10 mouse cellular contexts compared by ENCODE assay signal in genomic region chr8:70701982-70702841, GRCm38 (mm10). TPM values are rescaled to one million over a fixed set of nuclear protein-coding genes. Genes with fewer than 3 reads are reported as not detected.
DNase-seq lines count a peak whose midpoint lies in the region; ATAC-seq lines count a peak whose summit lies in the region.
"Had no signal": no experiment of that assay in that cellular context is flagged by ENCODE, and none has a peak within 500 bp of the region (broad histone marks: within the 10 kb centered on the region; RNA-seq: fewer than 3 reads in every experiment).

No protein-coding gene starts in this region.

- no peak for DNase-seq in cerebellum, postnatal 36 days
- no peak for DNase-seq in thymus, postnatal 4 days
- DNase-seq: right cerebral cortex, postnatal 4 days had no signal

- peaks cover 11% of the 10 kb centered on the region for H3K36me3 ChIP-seq in megakaryocyte, embryonic 14.5 days (replicated peaks; ENCODE audit: low read length)
- no peaks in the 10 kb centered on the region for H3K36me3 ChIP-seq in forebrain, embryonic 16.5 days (ENCODE audit: control insufficient read depth, insufficient read depth)
- no peaks in the 10 kb centered on the region for H3K36me3 ChIP-seq in intestine, embryonic 16.5 days (ENCODE audit: control insufficient read depth, insufficient read depth, low read length)
- H3K36me3 ChIP-seq in stomach, embryonic 15.5 days, result peaks cover 7% of the 10 kb centered on the region; the same call in 1 of the 2 replicates
- H3K36me3 ChIP-seq: liver, embryonic 15.5 days had no signal

- H3K9me3 ChIP-seq in megakaryocyte, embryonic 14.5 days, result peaks cover 4% of the 10 kb centered on the region; the same call in 1 of the 2 replicates
- H3K9me3 ChIP-seq in forebrain, embryonic 16.5 days (ENCODE audit: control insufficient read depth, low read length), result no peaks in the 10 kb centered on the region
- H3K9me3 ChIP-seq in intestine, embryonic 16.5 days (ENCODE audit: control insufficient read depth, low read length), result no peaks in the 10 kb centered on the region
- no peaks in the 10 kb centered on the region for H3K9me3 ChIP-seq in stomach, embryonic 15.5 days
- H3K9me3 ChIP-seq: liver, embryonic 15.5 days had no signal

- H3K4me2 ChIP-seq in forebrain, embryonic 16.5 days (ENCODE audit: low read length), result peak overlapping the region; percentile 80
- H3K4me2 ChIP-seq in intestine, embryonic 16.5 days (ENCODE audit: low read depth, low read length), result no peak overlapping the region; the same call in 1 of the 2 replicates
- peak overlapping the region; percentile 55; the same call in 1 of the 2 replicates for H3K4me2 ChIP-seq in stomach, embryonic 15.5 days

- WGBS in forebrain, embryonic 16.5 days, result 82% methylated on average over 2 of the region's 2 CpGs
- WGBS in intestine, embryonic 16.5 days, result 67% methylated on average over 2 of the region's 2 CpGs
- 77% methylated on average over 2 of the region's 2 CpGs for WGBS in stomach, embryonic 15.5 days

- no peak overlapping the region for H3K27ac ChIP-seq in forebrain, embryonic 16.5 days (ENCODE audit: low read length)
- peak overlapping the region; percentile 31; the same call in 1 of the 2 replicates for H3K27ac ChIP-seq in intestine, embryonic 16.5 days (ENCODE audit: low read length)
- no peak overlapping the region for H3K27ac ChIP-seq in stomach, embryonic 15.5 days

- peaks cover 5% of the 10 kb centered on the region for H3K27me3 ChIP-seq in megakaryocyte, embryonic 14.5 days (replicated peaks)
- H3K27me3 ChIP-seq in forebrain, embryonic 16.5 days (replicated peaks; ENCODE audit: control insufficient read depth, insufficient read depth, low read length), result no peaks in the 10 kb centered on the region
- no peaks in the 10 kb centered on the region for H3K27me3 ChIP-seq in intestine, embryonic 16.5 days (replicated peaks; ENCODE audit: control insufficient read depth, insufficient read depth, low read length)
- no peaks in the 10 kb centered on the region for H3K27me3 ChIP-seq in stomach, embryonic 15.5 days (replicated peaks)

- no peak overlapping the region; the same call in 1 of the 2 replicates for H3K9ac ChIP-seq in forebrain, embryonic 16.5 days (replicated peaks; ENCODE audit: low read depth, low read length)
- H3K9ac ChIP-seq in intestine, embryonic 16.5 days (ENCODE audit: low read depth, low read length), result no peak overlapping the region
- H3K9ac ChIP-seq in stomach, embryonic 15.5 days, result no peak overlapping the region

- peak overlapping the region; percentile 98 for H3K4me3 ChIP-seq in megakaryocyte, embryonic 14.5 days (replicated peaks)
- no peak overlapping the region; the same call in 1 of the 2 replicates for H3K4me3 ChIP-seq in forebrain, embryonic 16.5 days (replicated peaks; ENCODE audit: low read length)
- H3K4me3 ChIP-seq in intestine, embryonic 16.5 days (ENCODE audit: low read length), result peak overlapping the region; percentile 91; the same call in 1 of the 2 replicates
- H3K4me3 ChIP-seq in stomach, embryonic 15.5 days (replicated peaks), result no peak overlapping the region; the same call in 1 of the 2 replicates

- no peak for ATAC-seq in megakaryocyte, adult 5-6 weeks (ENCODE audit: poor library complexity, severe bottlenecking)
- ATAC-seq in forebrain, embryonic 16.5 days, result no peak
- ATAC-seq in intestine, embryonic 16.5 days, result no peak
- ATAC-seq in stomach, embryonic 15.5 days (ENCODE audit: insufficient read depth, low FRiP score, low read depth), result no peak

- peaks cover 49% of the 10 kb centered on the region for H3K4me1 ChIP-seq in megakaryocyte, embryonic 14.5 days
- H3K4me1 ChIP-seq in forebrain, embryonic 16.5 days (replicated peaks; ENCODE audit: control insufficient read depth, insufficient read depth, low read length), result peaks cover 31% of the 10 kb centered on the region
- H3K4me1 ChIP-seq in intestine, embryonic 16.5 days (ENCODE audit: control insufficient read depth, insufficient read depth, low read length), result peaks cover 27% of the 10 kb centered on the region
- peaks cover 17% of the 10 kb centered on the region for H3K4me1 ChIP-seq in stomach, embryonic 15.5 days

RNA-seq across cellular contexts. Expression of gene Iqcn, which starts 1.0 kb away (rescaled TPM):
- polyA plus RNA-seq in megakaryocyte, embryonic 14.5 days (2012; ENCODE audit: insufficient read depth, low replicate concordance), result not detected in 2 replicates
- 0.11 and 0.27 TPM in 2 replicates for total RNA-seq in megakaryocyte, adult 5-6 weeks (2015)
- 0.04 TPM in 1 of 2 replicates, not detected in the other for total RNA-seq in megakaryocyte, adult 5-6 weeks (2017)
- 0.11 and 0.14 TPM in 2 replicates for polyA plus RNA-seq in forebrain, embryonic 16.5 days (2015; fragmentation: Nextera tagmentation; extraction: Ambion mirVana)
- not detected in 2 replicates for polyA plus RNA-seq in intestine, embryonic 16.5 days (2015; fragmentation: Nextera tagmentation; extraction: Ambion mirVana)
- 0.04 TPM in 1 of 2 replicates, not detected in the other for polyA plus RNA-seq in stomach, embryonic 15.5 days (2015; fragmentation: Nextera tagmentation; extraction: Ambion mirVana)

RNA-seq across cellular contexts. Expression of gene Jund, which starts 3.5 kb away (rescaled TPM):
- 972 and 2,520 TPM in 2 replicates for polyA plus RNA-seq in megakaryocyte, embryonic 14.5 days (2012; ENCODE audit: insufficient read depth, low replicate concordance)
- total RNA-seq in megakaryocyte, adult 5-6 weeks (2015), result 26.7 and 44.1 TPM in 2 replicates
- total RNA-seq in megakaryocyte, adult 5-6 weeks (2017), result 24.0 and 28.9 TPM in 2 replicates
- 54.6 and 57.7 TPM in 2 replicates for polyA plus RNA-seq in forebrain, embryonic 16.5 days (2015; fragmentation: Nextera tagmentation; extraction: Ambion mirVana)
- polyA plus RNA-seq in intestine, embryonic 16.5 days (2015; fragmentation: Nextera tagmentation; extraction: Ambion mirVana), result 37.3 and 52.2 TPM in 2 replicates
- 84.4 and 84.6 TPM in 2 replicates for polyA plus RNA-seq in stomach, embryonic 15.5 days (2015; fragmentation: Nextera tagmentation; extraction: Ambion mirVana)

RNA-seq across cellular contexts. Expression of gene Gm3336, which starts 16.1 kb away (rescaled TPM):
- polyA plus RNA-seq in megakaryocyte, embryonic 14.5 days (2012; ENCODE audit: insufficient read depth, low replicate concordance), result 0.26 TPM in 1 of 2 replicates, not detected in the other
- not detected in 2 replicates for total RNA-seq in megakaryocyte, adult 5-6 weeks (2015)
- total RNA-seq in megakaryocyte, adult 5-6 weeks (2017), result not detected in 2 replicates
- polyA plus RNA-seq in forebrain, embryonic 16.5 days (2015; fragmentation: Nextera tagmentation; extraction: Ambion mirVana), result not detected in 2 replicates
- polyA plus RNA-seq in intestine, embryonic 16.5 days (2015; fragmentation: Nextera tagmentation; extraction: Ambion mirVana), result 3.3 and 4.1 TPM in 2 replicates
- 1.1 and 1.9 TPM in 2 replicates for polyA plus RNA-seq in stomach, embryonic 15.5 days (2015; fragmentation: Nextera tagmentation; extraction: Ambion mirVana)
- total RNA-seq: adrenal gland, postnatal 25 days had no signal

RNA-seq across cellular contexts. Expression of gene Pde4c, which starts 21.3 kb away (rescaled TPM):
- polyA plus RNA-seq in megakaryocyte, embryonic 14.5 days (2012; ENCODE audit: insufficient read depth, low replicate concordance), result 0.03 TPM in 1 of 2 replicates, not detected in the other
- total RNA-seq in megakaryocyte, adult 5-6 weeks (2015), result not detected in 2 replicates
- not detected in 2 replicates for total RNA-seq in megakaryocyte, adult 5-6 weeks (2017)
- polyA plus RNA-seq in forebrain, embryonic 16.5 days (2015; fragmentation: Nextera tagmentation; extraction: Ambion mirVana), result 0.12 and 0.54 TPM in 2 replicates
- polyA plus RNA-seq in intestine, embryonic 16.5 days (2015; fragmentation: Nextera tagmentation; extraction: Ambion mirVana), result 0.28 and 0.64 TPM in 2 replicates
- polyA plus RNA-seq in stomach, embryonic 15.5 days (2015; fragmentation: Nextera tagmentation; extraction: Ambion mirVana), result 0.45 and 0.50 TPM in 2 replicates

RNA-seq across cellular contexts. Expression of gene Lsm4, which starts 29.2 kb away (rescaled TPM):
- polyA plus RNA-seq in megakaryocyte, embryonic 14.5 days (2012; ENCODE audit: insufficient read depth, low replicate concordance), result 103 and 569 TPM in 2 replicates
- total RNA-seq in megakaryocyte, adult 5-6 weeks (2015), result 82.1 and 84.4 TPM in 2 replicates
- 106 and 151 TPM in 2 replicates for total RNA-seq in megakaryocyte, adult 5-6 weeks (2017)
- 166 and 168 TPM in 2 replicates for polyA plus RNA-seq in forebrain, embryonic 16.5 days (2015; fragmentation: Nextera tagmentation; extraction: Ambion mirVana)
- polyA plus RNA-seq in intestine, embryonic 16.5 days (2015; fragmentation: Nextera tagmentation; extraction: Ambion mirVana), result 228 and 246 TPM in 2 replicates
- 271 and 297 TPM in 2 replicates for polyA plus RNA-seq in stomach, embryonic 15.5 days (2015; fragmentation: Nextera tagmentation; extraction: Ambion mirVana)

Comparison
In these comparisons a context has a peak if more than half of its experiments do, and no peak if none do; other contexts are left out.
1. H3K4me3 ChIP-seq: peak in megakaryocyte, embryonic 14.5 days (single experiment) and intestine, embryonic 16.5 days (single experiment); none in forebrain, embryonic 16.5 days (single experiment) and stomach, embryonic 15.5 days (single experiment).
2. RNA of gene Jund, which starts 3.5 kb away (polyA plus RNA-seq): 972 to 2,520 TPM in megakaryocyte, embryonic 14.5 days; 84.4 to 84.6 TPM in stomach, embryonic 15.5 days, 54.6 to 57.7 TPM in forebrain, embryonic 16.5 days and 37.3 to 52.2 TPM in intestine, embryonic 16.5 days; every median in the first group is over 10 times any median in the second.